Mouse (Mus musculus) left cerebral cortex, postnatal 36 days (tissue): Measurements from ENCODE around the gene Nfkbil1. TPM values are rescaled to one million over a fixed set of nuclear protein-coding genes. Genes with fewer than 3 reads are reported as not detected.
"Not testable (repeated sequence)": the region's sequence is repeated elsewhere in the genome, so short reads cannot be mapped to it uniquely, and the experiment has no call there.

ENCODE experiments used
- DNase-seq, 2 experiments: peaks; one replicate each; pipeline ENCODE4 v3.0.0; 2021 to 2022; ENCODE audit warnings: low spot score in 2 of 2, mixed read lengths in 1 of 2
- intact Hi-C: fragments of 180-260 bp; cut with DNase I; formaldehyde crosslinking; loops from one replicate; pipeline ENCODE4 v1.15.1; 2025
- total RNA-seq, 2 experiments: library from RNA; stranded (reverse); gene quantifications; 2 replicates each; pipeline ENCODE4 v1.2.3; 2021

The Nfkbil1 gene
- total RNA-seq, 2 experiments from 2014 or later: 15.5 to 16.6 TPM

- intact Hi-C loops: loop anchor here (5.0 kb wide), 1 partner anchor 404 kb away; the partner anchor contains the start of genes Dxo and Stk19
- peak; percentile 97 to 98 for DNase-seq
Measured at GRCm38 (mm10) chr17:35241305-35242014, 5.9 kb upstream of the Nfkbil1 start, which contains the start of gene Ddx39b. TSS of gene Ddx39b (plus strand) at chr17:35241746.

- intact Hi-C loops: loop anchor here (5.0 kb wide), 1 partner anchor 403 kb away; the partner anchor contains the start of genes Dxo and Stk19
- DNase-seq: no peak
Measured at GRCm38 (mm10) chr17:35240384-35241304, 5.1 kb upstream of the Nfkbil1 start.

GRCm38 (mm10) chr17:35239700-35240099, 4.1 kb upstream of the Nfkbil1 start:
- intact Hi-C loops: loop anchor here (5.0 to 10.0 kb wide), 5 partner anchors 117 to 647 kb away; partner anchors contain the start of genes C2, Csnk2b, Dxo and Ehmt2

GRCm38 (mm10) chr17:35237504-35237903, 1.9 kb upstream of the Nfkbil1 start:
- intact Hi-C loops: loop anchor here (2.0 to 10.0 kb wide), 5 partner anchors 73 to 645 kb away; partner anchors contain the start of genes C2, Csnk2b, Ehmt2 and Gpank1
- no peak for DNase-seq

More at GRCm38 (mm10) chr17:35239700-35240099, 4.1 kb upstream of the Nfkbil1 start:
- no peak for DNase-seq

DNA sequence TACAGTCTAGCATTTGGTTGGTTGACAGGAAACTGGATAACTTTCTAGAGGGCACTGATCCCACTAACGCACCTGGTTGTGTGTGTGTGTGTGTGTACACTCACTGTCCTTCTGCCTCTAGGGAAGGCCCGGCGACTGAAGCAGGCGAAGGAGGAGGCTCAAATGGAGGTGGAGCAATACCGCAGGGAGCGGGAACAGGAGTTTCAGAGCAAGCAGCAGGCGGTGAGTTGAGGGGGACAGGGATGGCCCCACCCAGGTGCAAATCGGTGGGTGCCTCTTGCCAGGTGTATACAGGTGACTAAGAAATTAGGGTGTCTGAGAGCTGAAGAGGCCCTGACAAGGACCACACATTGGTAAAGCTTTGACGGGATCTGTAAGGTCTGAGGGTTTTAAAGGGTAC, 1.4 kb upstream of the Nfkbil1 start:
- no peak for DNase-seq
- intact Hi-C loops: loop anchor here (2.0 to 10.0 kb wide), 5 partner anchors 72 to 645 kb away; partner anchors contain the start of genes C2, Csnk2b, Ehmt2 and Gpank1

GRCm38 (mm10) chr17:35236390-35236746, 776 bp upstream of the Nfkbil1 start:
- intact Hi-C loops: loop anchor here (2.0 to 10.0 kb wide), 5 partner anchors 72 to 644 kb away; partner anchors contain the start of genes C2, Csnk2b, Ehmt2 and Gpank1

GRCm38 (mm10) chr17:35234903-35235302, 689 bp downstream of the Nfkbil1 start:
- intact Hi-C loops: loop anchor here (5.0 to 10.0 kb wide), 5 partner anchors 38 to 643 kb away; partner anchors contain the start of genes C2, Csnk2b, Ehmt2 and Gpank1
- no peak for DNase-seq

More at GRCm38 (mm10) chr17:35236390-35236746, 776 bp upstream of the Nfkbil1 start:
- DNase-seq: peak; percentile 99

GRCm38 (mm10) chr17:35234090-35234489, 1.5 kb downstream of the Nfkbil1 start:
- DNase-seq: not testable (repeated sequence)
- intact Hi-C loops: loop anchor here (5.0 to 10.0 kb wide), 2 partner anchors 37 to 229 kb away; partner anchors contain the start of gene Vars

GRCm38 (mm10) chr17:35233114-35233980, 2.2 kb downstream of the Nfkbil1 start, which contains the start of gene Atp6v1g2:
TSS of gene Atp6v1g2 (plus strand) at chr17:35233660.
- intact Hi-C loops: loop anchor here (2.0 to 10.0 kb wide), 3 partner anchors 36 to 229 kb away; partner anchors contain the start of gene Vars
- DNase-seq: no peak

- intact Hi-C loops: loop anchor here (2.0 to 10.0 kb wide), 3 partner anchors 35 to 228 kb away; partner anchors contain the start of gene Vars
- DNase-seq: no peak
Measured at GRCm38 (mm10) chr17:35232659-35233058, 2.9 kb downstream of the Nfkbil1 start.

DNA sequence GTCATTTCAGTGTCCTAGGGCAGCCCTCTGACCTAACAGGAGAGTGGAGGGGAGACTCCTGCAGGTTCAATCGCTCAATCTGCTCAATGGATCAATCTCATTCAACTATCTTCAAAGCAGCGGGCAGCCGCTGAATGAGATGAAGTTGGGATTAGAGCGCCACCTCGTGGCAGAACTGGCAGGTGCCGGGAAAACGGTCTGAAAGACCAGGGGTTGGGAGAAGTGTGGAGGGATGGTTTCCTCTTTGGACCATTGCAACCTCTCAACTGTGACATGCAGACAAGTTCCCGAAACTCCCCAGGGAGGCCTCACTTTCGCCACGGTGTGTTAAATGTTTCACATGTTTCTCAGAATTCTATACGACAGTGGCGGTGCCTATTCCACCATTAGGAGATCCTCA, 3.5 kb downstream of the Nfkbil1 start:
- peak; percentile 72 to 81 for DNase-seq
- intact Hi-C loops: loop anchor here (2.0 to 10.0 kb wide), 3 partner anchors 35 to 227 kb away; partner anchors contain the start of gene Vars

DNA sequence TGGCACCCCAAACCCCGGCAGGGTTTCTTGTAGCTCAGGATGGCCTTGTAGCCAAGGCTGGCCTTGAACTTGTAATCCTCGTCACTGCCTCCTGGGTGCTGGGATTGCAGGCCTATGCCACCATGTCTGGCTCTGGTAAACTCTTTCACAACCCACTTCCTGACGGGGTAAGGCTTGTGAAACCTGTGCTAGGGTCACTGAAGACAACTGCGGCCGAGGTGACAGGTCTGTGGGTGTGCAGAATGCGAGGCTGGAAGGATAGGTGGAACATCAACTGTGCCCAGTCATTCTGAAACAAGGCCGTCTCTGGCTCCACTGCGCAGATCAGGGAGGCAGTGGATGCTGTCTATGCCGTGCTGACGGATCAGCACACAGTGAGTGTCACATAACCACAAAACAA, 4.6 kb downstream of the Nfkbil1 start:
- intact Hi-C loops: loop anchor here (5.0 to 10.0 kb wide), 2 partner anchors 34 to 226 kb away; partner anchors contain the start of gene Vars
- no peak for DNase-seq

- intact Hi-C loops: no loop called here
- no peak for DNase-seq
Measured at GRCm38 (mm10) chr17:35226561-35227046, 9.0 kb downstream of the Nfkbil1 start.

GRCm38 (mm10) chr17:35225456-35225855, 10.1 kb downstream of the Nfkbil1 start:
- no peak for DNase-seq
- intact Hi-C loops: no loop called here

GRCm38 (mm10) chr17:35224641-35225040, 11.0 kb downstream of the Nfkbil1 start:
- intact Hi-C loops: no loop called here
- no peak for DNase-seq

- intact Hi-C loops: no loop called here
- no peak for DNase-seq
Measured at GRCm38 (mm10) chr17:35222299-35222698, 13.3 kb downstream of the Nfkbil1 start.

DNA sequence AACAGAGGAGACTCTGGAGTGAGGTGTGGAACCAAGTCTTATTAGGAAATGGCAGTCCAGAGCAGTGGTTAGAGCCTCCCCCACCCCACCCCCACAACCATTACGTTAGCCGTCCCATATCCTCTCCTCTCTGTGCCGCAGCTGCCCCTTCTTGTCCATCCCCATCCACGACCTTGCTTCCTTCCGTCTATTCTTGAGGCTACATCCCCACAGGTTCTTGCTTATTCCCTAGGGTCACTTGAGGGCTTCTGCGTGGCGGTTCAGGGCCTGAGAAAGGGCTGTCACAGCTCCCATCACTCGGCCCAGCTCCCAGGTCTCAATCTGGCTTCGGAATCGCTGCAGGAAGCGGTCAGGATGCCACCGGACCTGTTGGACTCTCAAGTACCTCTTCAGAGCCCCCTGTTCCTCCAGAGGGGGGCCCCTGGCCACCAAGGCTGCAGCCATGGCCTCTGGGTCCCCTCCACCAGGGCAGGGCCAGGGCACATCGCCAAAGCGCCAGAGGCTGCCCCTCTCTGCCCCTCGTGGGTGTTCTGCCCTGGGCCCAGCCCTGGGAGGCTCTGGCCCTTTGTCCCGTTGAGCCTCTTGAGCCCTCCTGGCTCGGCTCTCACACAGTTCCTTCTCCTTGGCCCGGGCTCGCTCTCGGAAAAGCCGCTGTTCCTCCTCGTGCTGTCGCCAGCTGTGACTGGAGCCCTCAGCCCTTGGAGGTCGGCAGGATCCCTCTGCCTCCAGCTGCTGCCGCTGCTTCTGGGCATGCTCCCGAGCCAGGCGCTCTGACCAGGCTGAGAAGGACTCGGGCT, 15.2 kb downstream of the Nfkbil1 start, which contains the start of gene Gm16181:
Gene Gm16181, plus strand, starts transcription at position 679 of the 797 bp plus-strand sequence.
- DNase-seq: no peak
- intact Hi-C loops: no loop called here
